Mouse (Mus musculus) ES-E14 (cell line): ENCODE results near the gene Trmt61a. TPM values are rescaled to one million over a fixed set of nuclear protein-coding genes. Genes with fewer than 3 reads are reported as not detected.

Source experiments
- DNase-seq: peaks from one replicate; pipeline ENCODE4 v3.0.0-alpha.2; 2013; ENCODE audit warnings: low read depth, low spot score
- H3K27ac ChIP-seq: 2 replicates; pipeline ENCODE4 v1.5.1; 2012; ENCODE audit warnings: low read depth, mild to moderate bottlenecking, low read length, moderate library complexity, mixed read lengths; ENCODE audit not compliant: poor library complexity, insufficient read depth, severe bottlenecking
- H3K36me3 ChIP-seq: 2 replicates; pipeline ENCODE4 v1.6.1; 2012; ENCODE audit warnings: mild to moderate bottlenecking, low read length, moderate library complexity, mixed read lengths; ENCODE audit not compliant: control insufficient read depth, poor library complexity, insufficient read depth, severe bottlenecking
- H3K4me1 ChIP-seq, 2 experiments: fragments of 150-350 bp in 1 of 2; sonication (generic) in 1 of 2; 2 replicates each; pipeline ENCODE4 v1.6.1; 2012; ENCODE audit warnings: low read length in 2 of 2, mild to moderate bottlenecking in 1 of 2, mixed read lengths in 1 of 2; ENCODE audit not compliant: control insufficient read depth in 2 of 2, insufficient read depth in 2 of 2, poor library complexity in 1 of 2
- H3K4me3 ChIP-seq, 2 experiments: fragments of 150-350 bp in 1 of 2; sonication (generic) in 1 of 2; 2 replicates each; pipeline ENCODE4 v1.5.1; 2012; ENCODE audit warnings: low read length in 2 of 2, low read depth in 1 of 2, mild to moderate bottlenecking in 1 of 2, mixed read lengths in 1 of 2; ENCODE audit not compliant: insufficient read depth in 1 of 2, poor library complexity in 1 of 2, severe bottlenecking in 1 of 2
- H3K9ac ChIP-seq: 2 replicates; pipeline ENCODE4 v1.6.1; 2012; ENCODE audit warnings: low read depth, mild to moderate bottlenecking, low read length, mixed read lengths; ENCODE audit not compliant: poor library complexity, insufficient read depth, severe bottlenecking
- H3K9me3 ChIP-seq: fragments of 150-350 bp; sonication (generic); 2 replicates; pipeline ENCODE4 v1.6.1; 2012; ENCODE audit warnings: low read depth, mild to moderate bottlenecking, low read length; ENCODE audit not compliant: control insufficient read depth, insufficient read depth
- CHD2 ChIP-seq: IDR thresholded peaks from 2 replicates; pipeline ENCODE4 v1.6.1; 2014; ENCODE audit warnings: mild to moderate bottlenecking, low read depth, low read length, inconsistent platforms
- HCFC1 ChIP-seq: IDR thresholded peaks from 2 replicates; pipeline ENCODE4 v1.6.1; 2012; ENCODE audit warnings: low read length, inconsistent platforms, borderline replicate concordance; ENCODE audit not compliant: insufficient read depth
- MAFK ChIP-seq: IDR thresholded peaks from 2 replicates; pipeline ENCODE4 v1.6.1; 2014; ENCODE audit warnings: mild to moderate bottlenecking, low read depth, low read length, inconsistent platforms; ENCODE audit not compliant: insufficient read depth
- ZC3H11A ChIP-seq: IDR thresholded peaks from 2 replicates; pipeline ENCODE4 v1.6.1; 2012; ENCODE audit warnings: low read depth, mild to moderate bottlenecking, inconsistent platforms, low read length, borderline replicate concordance
- ZNF384 ChIP-seq: IDR thresholded peaks from 2 replicates; pipeline ENCODE4 v1.6.1; 2012; ENCODE audit warnings: low read depth, low read length, inconsistent platforms
- in situ Hi-C, 2 experiments: fragments of 600-800 bp; cut with MboI; formaldehyde crosslinking; loops; one replicate each; pipeline ENCODE4 v1.15.1; 2025; ENCODE audit warnings: low sequenced_read_pairs in 2 of 2, inconsistent platforms in 1 of 2; ENCODE audit not compliant: unreplicated experiment in 2 of 2
- total RNA-seq: library from RNA; depleted of rRNA; stranded (reverse); fragments of 300-350 nt; gene quantifications from 2 replicates; pipeline ENCODE4 v1.2.3, GENCODE M21; 2012

The Trmt61a gene
- total RNA-seq, 1 experiment, result 32.6 TPM

DNA sequence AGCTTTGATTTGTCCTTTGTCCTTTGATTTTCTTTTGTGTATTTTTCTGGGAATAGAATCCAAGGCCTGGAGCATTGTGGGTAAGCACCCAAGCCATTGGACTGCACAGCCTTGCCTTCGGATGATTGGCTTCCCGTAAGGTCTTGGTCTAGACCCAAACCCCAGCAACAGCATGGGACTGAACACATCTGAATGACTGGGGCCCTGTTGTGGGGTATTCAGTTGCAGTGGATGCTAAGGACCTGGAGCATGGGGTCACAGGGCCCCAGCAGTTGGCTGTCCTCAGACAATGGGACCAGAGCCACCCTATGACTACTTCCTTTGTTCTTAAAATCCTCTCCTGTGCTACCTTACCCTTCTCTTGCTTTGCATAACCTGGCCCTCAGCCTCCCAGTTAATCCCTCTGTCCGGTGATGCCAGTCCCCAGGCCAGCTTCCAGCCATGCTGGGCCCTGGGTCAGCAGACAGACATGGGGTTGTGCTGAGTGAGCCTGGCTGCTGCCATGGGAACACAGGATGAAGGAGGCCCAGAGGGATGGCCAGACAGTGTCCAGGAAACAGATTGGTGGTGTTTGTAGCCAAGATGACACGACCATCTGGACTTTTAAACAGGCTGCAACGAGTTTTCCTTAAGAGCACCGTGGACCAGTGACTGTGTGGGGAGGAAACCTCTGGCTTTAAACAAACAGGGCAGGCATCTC lies 46.9 kb downstream of the Trmt61a start:
- Histone ChIP-seq H3K9ac (no peak overlapping the region), H3K27ac (no peak overlapping the region), H3K4me3 (no peak overlapping the region), H3K36me3 (no peaks in the 10 kb centered on the region; the same call in 1 of the 2 replicates), H3K9me3 (no peaks in the 10 kb centered on the region), H3K4me1 (peaks cover 0 to 28% of the 10 kb centered on the region in 2 experiments; a peak in 2 of 4 replicates)
- in situ Hi-C loops, result no loop called here
- TF ChIP-seq MAFK (no peak), HCFC1 (no peak), ZC3H11A (no peak), CHD2 (no peak), ZNF384 (no peak)
- DNase-seq, result no peak

DNA sequence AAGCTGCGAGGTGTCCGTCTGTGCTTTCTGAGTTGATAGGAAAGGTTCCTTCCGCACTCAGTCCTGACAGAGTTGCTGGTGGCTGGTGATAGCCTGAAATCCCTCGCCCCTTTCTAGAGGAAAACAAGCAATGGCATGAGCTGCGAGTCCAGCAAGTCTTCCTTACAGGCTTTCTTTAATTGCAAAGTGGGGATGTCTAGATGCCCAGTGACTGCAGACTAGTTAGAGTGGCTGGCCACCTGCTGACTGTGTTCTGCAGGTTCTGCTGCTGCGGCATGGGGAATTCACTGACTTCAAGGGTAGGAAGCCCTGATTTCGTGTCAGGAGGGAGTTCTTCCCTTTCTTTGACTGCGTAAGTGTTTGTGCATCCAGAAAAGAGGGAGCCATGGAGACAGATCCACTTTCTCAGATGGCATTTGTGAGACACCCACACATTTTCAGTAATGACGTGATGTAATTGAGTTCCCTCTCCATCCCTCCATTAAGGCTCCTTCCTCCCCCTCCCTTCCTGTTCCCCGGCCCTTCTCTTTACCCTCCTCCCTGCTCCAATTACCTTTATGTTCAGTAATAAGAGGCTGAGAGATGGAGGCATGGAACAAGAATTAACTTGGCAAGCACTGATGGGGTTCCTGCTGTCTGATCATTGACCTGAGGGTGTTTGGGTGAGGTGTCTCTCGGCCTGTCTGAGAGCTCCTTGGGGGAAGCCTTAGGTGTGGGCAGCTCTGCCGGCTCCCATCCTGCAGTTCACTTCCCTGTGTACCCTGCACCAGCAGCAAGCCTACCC lies 47.6 kb downstream of the Trmt61a start:
- no peaks in the 10 kb centered on the region for H3K9me3 ChIP-seq
- no peak overlapping the region for H3K27ac ChIP-seq
- peaks cover 0 to 27% of the 10 kb centered on the region in 2 experiments; a peak in 2 of 4 replicates for H3K4me1 ChIP-seq
- no peak overlapping the region for H3K4me3 ChIP-seq
- H3K9ac ChIP-seq, result no peak overlapping the region
- TF ChIP-seq CHD2 (no peak), ZNF384 (no peak), ZC3H11A (no peak), HCFC1 (no peak)
- in situ Hi-C loops, result no loop called here
- peaks cover 1% of the 10 kb centered on the region; the same call in 1 of the 2 replicates for H3K36me3 ChIP-seq
- no peak for DNase-seq

DNA sequence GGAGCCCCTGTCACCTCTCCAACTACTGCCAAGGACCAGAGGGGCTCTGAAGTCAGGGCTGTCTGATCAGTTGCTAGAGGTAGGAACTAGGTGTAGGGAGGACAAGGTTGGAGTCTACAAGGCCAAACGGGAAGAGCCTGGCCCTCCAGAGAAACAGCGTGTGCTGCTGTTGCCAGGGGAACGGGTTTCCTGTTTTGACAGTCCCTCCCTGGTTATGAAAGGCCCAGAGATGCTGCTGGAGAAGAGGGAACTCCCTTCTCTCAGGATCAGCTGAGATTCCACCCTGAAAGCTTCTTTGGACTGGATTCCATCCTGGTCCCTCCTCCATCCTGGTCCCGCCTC lies 48.2 kb downstream of the Trmt61a start:
- Histone ChIP-seq H3K9ac (no peak overlapping the region), H3K4me3 (no peak overlapping the region), H3K4me1 (peaks cover 0 to 25% of the 10 kb centered on the region in 2 experiments; a peak in 2 of 4 replicates), H3K27ac (no peak overlapping the region), H3K36me3 (peaks cover 1% of the 10 kb centered on the region; the same call in 1 of the 2 replicates), H3K9me3 (no peaks in the 10 kb centered on the region)
- in situ Hi-C loops, result no loop called here
- TF ChIP-seq CHD2, result no peak
- no peak for TF ChIP-seq ZNF384
- no peak for TF ChIP-seq MAFK
- DNase-seq, result no peak

GRCm38 (mm10) chr12:111727956-111728355 lies 50.1 kb downstream of the Trmt61a start:
- no peak overlapping the region for H3K4me3 ChIP-seq
- H3K9ac ChIP-seq, result no peak overlapping the region
- no peak for TF ChIP-seq CHD2
- no peak for TF ChIP-seq MAFK
- no peak for TF ChIP-seq ZNF384
- no peak for TF ChIP-seq HCFC1
- no peak for TF ChIP-seq ZC3H11A
- H3K36me3 ChIP-seq, result peaks cover 5% of the 10 kb centered on the region; the same call in 1 of the 2 replicates
- H3K4me1 ChIP-seq, result peaks cover 0 to 28% of the 10 kb centered on the region in 2 experiments; a peak in 2 of 4 replicates
- in situ Hi-C loops, result no loop called here
- no peak for DNase-seq
- peak overlapping the region; percentile 64; the same call in 1 of the 2 replicates for H3K27ac ChIP-seq
- H3K9me3 ChIP-seq, result no peaks in the 10 kb centered on the region
